ENCODE assay signal across 16 mouse cellular contexts in genomic region chr1:160318057-160318725, GRCm38 (mm10).
"Had no signal": no experiment of that assay in that cellular context is flagged by ENCODE, and none has a peak within 500 bp of the region (broad histone marks: within the 10 kb centered on the region; RNA-seq: fewer than 3 reads in every experiment).

No protein-coding gene starts in this region.

- H3K9me3 ChIP-seq: limb, embryonic 10.5 days; midbrain, embryonic 12.5 days; neural tube, embryonic 13.5 days had no signal

- ATAC-seq: hindbrain, embryonic 16.5 days; inflammation-experienced regulatory T-cells, adult 6 months; midbrain, embryonic 16.5 days had no signal

- H3K9ac ChIP-seq: liver, embryonic 15.5 days; midbrain, embryonic 12.5 days; neural tube, embryonic 13.5 days had no signal

- H3K4me2 ChIP-seq: liver, embryonic 15.5 days; midbrain, embryonic 12.5 days; neural tube, embryonic 13.5 days had no signal

- H3K36me3 ChIP-seq: limb, embryonic 10.5 days; liver, embryonic 15.5 days; midbrain, embryonic 12.5 days; neural tube, embryonic 13.5 days had no signal

- H3K4me3 ChIP-seq: left cerebral cortex, adult 2 months; limb, embryonic 10.5 days; liver, embryonic 15.5 days; midbrain, embryonic 12.5 days; neural tube, embryonic 13.5 days had no signal

- H3K27me3 ChIP-seq: liver, embryonic 15.5 days; midbrain, embryonic 12.5 days; neural tube, embryonic 13.5 days had no signal

- H3K27ac ChIP-seq: left cerebral cortex, adult 2 months; limb, embryonic 10.5 days; liver, embryonic 15.5 days; macrophage; midbrain, embryonic 12.5 days; neural tube, embryonic 13.5 days had no signal

- H3K4me1 ChIP-seq: liver, embryonic 15.5 days; midbrain, embryonic 12.5 days; neural tube, embryonic 13.5 days had no signal

- DNase-seq: kidney, adult 8-10 months; kidney, postnatal 25 days; retina, postnatal 1 day; right cerebral cortex, postnatal 4 days; spleen, adult 18-20 months; thymus, adult 18-20 months; thymus, postnatal 14 days had no signal
